Mouse (Mus musculus) liver (tissue): ENCODE data around the gene Eif3m.

Experiments used
- DNase-seq: peaks from one replicate; pipeline ENCODE4 v3.0.0-alpha.2; 2020; ENCODE audit warnings: mixed read lengths

Eif3m gene

GRCm38 (mm10) chr2:105016967-105017287 lies at the start of gene Eif3m:
Eif3m (minus strand) TSS chr2:105017080.
- peak; percentile 93 for DNase-seq

- DNase-seq = no peak
Measured at GRCm38 (mm10) chr2:105062741-105063372, 46.0 kb upstream of the Eif3m start.

DNA sequence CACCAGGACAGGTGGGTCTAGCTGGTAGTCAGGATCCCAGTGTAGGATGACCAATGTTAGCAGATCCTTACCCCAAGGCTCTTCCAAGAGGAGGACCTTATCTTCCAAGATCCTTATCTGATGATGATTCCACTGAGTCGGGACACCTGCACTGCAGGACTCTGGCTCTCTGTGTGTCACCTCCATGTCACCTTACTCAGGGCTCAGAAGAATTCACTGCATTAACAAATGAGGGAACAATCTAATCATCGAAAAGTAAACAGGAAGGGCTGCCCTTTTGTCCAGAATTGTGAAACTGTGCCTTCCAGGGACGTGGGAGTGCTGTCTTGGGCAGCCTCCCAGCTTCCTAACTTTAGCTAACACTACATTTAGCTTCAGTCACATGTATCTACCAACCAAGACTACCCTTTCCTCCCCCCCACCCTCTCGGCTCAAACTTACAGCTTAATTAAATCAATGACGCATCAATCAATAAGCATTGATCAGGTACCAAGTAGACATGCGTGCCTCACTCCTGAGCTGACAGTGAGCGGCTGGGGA lies 41.8 kb upstream of the Eif3m start:
- no peak for DNase-seq

- DNase-seq = no peak
Measured at GRCm38 (mm10) chr2:105055529-105055928, 38.6 kb upstream of the Eif3m start.

GRCm38 (mm10) chr2:105048301-105048700 lies 31.4 kb upstream of the Eif3m start:
- no peak for DNase-seq

DNA sequence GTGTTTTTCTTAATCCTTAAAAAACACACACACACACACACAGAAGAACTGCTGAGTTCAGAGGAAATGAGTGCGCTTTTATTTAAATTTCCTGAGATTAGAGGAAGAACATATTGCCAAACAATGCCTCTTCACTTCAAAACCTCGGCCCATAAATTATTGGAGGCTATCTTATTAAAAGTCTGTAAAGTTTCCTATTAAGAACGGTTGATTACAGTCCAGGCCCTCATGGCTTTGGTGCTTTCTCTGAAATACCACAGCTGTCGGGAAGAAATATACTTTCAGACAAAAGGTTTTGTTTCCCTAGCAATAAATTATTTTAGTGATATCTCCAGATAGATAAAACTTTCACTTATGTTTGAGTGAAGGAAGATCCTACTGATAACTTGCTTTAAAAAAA lies 26.3 kb upstream of the Eif3m start:
- no peak for DNase-seq

DNA sequence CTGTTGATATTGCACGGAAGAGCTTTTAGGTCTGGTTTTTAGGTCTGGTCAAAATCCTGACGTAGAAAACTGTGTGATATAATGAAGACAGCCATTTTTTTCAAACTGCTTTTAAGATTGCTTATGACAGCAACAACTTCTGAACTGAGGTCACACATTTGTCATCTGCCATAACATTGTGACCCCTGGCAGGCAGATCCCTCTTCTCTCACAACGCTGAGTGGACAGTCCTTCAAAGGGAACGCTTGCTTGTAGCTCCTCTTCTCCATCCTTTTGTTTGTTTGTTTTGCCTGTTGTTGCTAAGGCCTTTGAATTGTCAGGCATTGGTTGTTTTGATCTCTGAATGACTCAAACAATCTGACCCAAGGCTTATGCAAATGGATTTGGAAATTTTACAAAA lies 24.0 kb upstream of the Eif3m start:
- DNase-seq = no peak

DNA sequence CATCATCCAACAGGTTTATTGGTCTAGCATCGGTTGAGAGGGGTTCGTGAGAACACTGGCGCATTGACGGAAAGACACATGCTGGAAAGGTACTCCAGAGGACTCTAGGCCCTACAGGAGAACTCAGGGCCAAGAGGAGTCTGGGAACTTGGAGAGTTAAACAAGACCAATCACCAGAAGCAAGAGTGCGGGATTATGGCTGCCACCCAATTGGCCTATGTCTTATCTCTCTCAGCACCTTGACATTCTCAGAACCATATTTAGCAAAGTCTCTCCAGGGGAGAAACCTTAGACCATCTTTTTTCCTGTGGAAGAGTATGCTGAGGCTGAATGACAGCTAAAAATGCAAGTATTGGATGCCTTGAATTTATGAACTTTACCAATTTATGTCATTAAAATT lies 22.0 kb upstream of the Eif3m start:
- no peak for DNase-seq

DNA sequence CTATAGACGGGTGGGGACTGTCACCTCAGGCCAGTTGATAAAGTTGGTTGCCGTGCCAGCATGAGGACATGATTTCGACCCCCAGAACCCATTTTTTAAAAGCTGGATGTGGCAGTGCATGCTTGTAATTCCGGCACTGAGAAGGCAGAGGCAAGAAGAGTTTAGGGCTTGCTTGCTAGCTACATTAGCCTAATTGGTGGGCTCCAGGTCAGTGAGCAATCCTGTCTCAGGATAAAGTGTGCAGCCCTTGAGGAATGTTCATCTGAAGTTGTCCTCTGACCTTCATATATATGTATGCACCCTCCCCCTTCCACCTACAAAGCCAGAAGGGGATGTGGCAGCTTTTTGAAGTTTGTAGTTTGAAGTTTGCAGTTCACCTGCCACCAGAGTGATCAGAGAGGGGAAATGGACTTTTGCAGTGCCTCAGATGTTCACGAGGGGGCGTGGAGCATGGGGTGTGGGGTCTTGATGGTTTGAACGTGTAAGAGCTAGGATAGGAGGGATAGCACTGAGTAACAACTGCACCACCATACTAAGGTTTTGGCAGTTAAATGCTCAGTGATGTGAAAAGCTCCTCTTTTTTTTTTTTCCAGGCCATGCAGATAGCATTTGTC lies 21.2 kb upstream of the Eif3m start:
- DNase-seq = no peak

DNA sequence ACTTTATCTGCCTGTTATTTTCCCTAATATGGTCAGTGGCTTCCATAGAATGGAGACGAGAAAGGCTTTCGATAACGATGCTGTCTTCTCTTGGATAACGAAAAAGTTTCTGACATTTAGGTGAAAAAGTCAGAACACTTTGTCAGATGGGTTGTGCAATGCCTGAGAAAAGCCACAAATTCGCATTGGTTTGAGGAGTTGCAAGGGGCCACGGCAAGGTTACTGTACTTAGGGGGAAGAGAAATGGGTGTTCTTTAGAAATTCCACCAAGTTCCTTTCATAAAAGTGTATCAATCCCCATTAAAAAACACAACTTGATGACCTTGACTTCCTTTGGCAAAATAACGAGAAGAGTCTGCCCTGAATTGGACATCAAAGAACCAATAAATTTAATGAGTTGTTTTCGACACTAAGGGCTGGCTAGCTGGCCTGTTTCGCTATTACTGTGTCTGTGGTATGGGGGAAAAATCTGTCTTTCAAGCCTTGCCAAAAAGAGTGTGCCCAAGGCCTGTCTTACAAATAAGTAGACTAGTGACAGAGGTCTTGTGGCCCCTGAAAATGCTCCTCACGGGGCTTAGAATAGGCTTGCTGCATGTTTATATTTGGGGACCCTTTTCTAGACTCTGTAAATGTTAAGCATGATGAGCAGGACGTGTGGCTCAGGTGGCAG lies 19.7 kb upstream of the Eif3m start:
- DNase-seq = no peak

GRCm38 (mm10) chr2:105035985-105036384 lies 19.1 kb upstream of the Eif3m start:
- DNase-seq = no peak

DNA sequence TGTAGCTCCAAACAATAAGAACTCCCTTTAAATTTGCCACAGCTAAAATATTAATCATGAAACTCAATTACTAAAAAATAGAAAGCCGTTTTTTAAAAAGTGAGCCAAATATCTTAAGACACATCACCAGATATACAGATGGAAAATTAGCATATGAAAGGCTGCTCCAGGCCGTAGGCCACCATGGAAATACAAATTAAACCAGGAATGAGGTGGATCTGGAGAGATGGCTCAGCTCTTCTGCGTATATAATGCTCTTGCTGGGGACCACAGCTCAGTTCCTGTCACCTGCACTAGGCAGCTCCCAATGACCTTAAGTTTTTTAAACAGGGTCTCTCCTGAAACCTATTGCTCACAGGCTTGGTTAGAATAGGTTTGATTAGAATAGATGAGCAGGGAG lies 17.2 kb upstream of the Eif3m start:
- no peak for DNase-seq

DNA sequence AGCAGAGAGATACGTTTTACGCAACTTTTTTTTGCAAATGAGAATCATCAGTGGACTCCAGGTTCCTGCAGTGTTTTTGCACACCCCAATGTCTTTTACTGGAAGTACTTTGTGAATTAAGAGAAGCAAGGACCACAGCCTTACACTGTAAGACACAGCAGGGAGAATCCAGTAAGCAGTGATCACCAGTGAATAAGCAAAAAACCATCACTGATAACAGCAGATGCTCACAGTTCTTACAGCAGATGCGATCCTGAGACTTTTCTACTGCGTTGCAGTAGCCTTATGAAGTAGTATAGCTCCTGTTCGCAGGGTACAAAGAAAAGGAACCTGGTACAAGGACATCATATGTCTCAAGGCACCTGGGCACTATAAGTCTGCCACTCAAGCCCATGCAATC lies 13.6 kb upstream of the Eif3m start:
- DNase-seq = no peak

GRCm38 (mm10) chr2:105028806-105029205 lies 11.9 kb upstream of the Eif3m start:
- no peak for DNase-seq

- no peak for DNase-seq
Measured at GRCm38 (mm10) chr2:105026950-105027695, 10.2 kb upstream of the Eif3m start.

DNA sequence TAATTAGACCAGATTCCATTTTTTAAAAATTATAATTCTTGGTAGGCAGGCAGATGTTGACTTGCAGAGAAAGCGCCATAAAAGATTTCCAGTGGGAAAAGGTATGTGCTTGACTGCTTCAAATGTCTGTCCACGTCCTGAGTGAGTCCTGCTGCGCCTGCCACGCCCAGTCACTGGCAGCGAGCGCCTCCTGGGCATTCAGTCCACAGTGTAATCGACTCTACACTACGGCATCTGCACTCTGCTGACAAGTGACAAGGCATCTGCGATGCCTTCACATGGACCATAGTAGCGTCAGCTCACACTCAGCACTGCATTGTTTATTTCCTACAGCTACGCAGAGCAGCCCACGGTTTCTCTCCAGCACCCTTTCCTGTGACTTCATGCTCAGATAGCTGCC lies 8.7 kb upstream of the Eif3m start:
- DNase-seq = peak; percentile 17

- no peak for DNase-seq
Measured at GRCm38 (mm10) chr2:105023815-105024214, 6.9 kb upstream of the Eif3m start.

- peak; percentile 43 for DNase-seq
Measured at GRCm38 (mm10) chr2:105023031-105023615, 6.2 kb upstream of the Eif3m start.

DNA sequence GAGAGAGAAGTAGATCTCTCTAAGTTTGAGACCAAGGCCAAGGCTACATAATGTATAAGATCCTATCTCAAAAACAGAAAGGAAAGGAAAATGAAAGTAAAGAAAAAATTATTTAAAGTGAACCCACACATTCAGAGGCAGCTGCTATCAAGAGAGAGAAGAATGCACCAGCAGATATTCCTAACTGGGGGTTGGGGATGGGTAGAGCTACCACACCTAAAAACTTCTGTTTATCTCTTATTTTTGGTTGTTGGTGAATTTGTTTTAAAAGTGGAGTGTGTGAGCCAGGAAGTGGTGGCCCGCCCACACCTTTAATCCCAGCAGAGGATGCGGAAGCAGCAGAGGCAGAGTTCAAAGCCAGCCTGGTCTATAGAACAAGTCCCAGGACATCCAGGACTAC lies 5.0 kb upstream of the Eif3m start:
- DNase-seq = peak; percentile 30

DNA sequence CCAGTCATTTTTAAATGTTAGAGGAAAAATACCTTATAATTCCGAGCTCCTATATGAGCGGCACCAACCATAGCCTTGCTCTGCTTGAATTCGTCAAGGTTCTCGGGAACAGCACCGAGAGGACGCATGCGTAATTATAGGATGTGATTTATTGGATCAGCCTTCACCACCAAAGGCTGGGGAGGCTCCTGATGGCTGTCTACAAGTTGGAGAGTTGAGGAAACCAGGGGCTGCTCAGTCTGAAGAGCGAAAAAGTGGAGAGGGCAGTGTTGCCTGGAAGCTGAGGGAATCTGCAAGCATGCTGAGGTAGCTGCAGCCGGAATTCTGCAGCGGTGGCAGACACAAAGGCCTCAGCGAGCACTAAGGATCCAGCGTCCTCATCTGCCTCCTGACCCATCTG lies 4.4 kb upstream of the Eif3m start:
- no peak for DNase-seq

DNA sequence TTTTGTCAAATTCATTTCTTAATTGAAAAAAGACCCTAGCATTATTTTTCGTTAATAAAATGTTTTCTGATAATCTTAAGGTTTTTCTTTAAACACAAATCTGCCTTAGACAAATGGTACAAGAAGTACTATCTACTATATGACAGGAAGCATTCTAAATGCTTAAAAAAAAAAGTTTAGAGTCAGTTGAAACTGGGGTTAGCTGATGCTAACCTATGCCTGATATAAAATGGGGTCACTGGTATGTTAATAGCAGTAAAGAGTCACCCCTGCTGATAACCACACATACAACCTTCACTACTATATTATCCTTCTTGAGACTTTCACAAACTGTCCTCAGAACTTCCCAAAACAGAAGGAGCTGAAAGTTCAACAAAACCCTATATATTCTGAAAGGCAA lies 2.6 kb upstream of the Eif3m start:
- no peak for DNase-seq

- peak; percentile 52 for DNase-seq
Measured at GRCm38 (mm10) chr2:105017802-105018201, 922 bp upstream of the Eif3m start.
